Mouse (Mus musculus): Measurements from ENCODE around the gene Kif1a.

DNA sequence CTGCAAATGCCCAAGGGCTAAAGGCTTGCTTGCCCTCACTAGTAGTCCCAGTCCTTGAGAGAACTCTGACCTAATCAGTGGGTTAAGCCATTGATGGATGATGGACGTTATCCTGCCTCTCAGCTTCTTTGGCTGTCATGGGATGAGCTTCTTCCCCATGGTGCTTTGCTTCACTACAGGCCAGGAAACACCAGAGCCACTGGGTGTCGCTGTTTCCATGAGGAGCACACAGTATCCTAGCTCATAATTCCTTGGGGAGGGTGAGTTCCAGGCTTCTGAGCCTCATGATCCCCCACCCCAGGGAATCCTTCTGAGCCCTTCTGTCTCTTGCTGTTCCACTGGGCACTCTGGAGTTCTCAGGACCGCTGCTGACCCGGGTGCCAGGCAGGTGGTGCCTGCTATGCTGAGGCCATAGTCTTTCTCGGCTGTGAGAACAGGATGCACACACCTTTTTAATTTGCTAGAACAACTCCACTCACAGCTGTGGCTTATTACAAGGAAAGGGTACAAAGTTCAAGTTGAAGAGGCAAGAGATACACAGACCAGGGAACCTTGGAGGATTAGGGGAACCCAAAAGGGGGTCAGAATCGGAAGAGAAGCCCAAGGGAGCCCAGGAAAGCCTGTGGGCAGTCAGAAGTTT lies 27.1 kb upstream of the Kif1a start:
- TF ChIP-seq CTCF (IDR thresholded peaks at IDR 0.05; ENCODE audit: control insufficient read depth, insufficient read depth, low read length) (peak; percentile 35; the same call in 1 of the 2 replicates), POLR2A (IDR thresholded peaks at IDR 0.05; ENCODE audit: borderline replicate concordance, control insufficient read depth, low read depth, low read length) (no peak)
